Mouse (Mus musculus) Patski (cell line): ENCODE measurements around the gene B3gnt3. TPM values are rescaled to one million over a fixed set of nuclear protein-coding genes. Genes with fewer than 3 reads are reported as not detected.

Experiments used
- ATAC-seq: fragments of 100-300 bp; one replicate; pipeline ENCODE4 v1.8.0; 2021
- CTCF ChIA-PET: fragments of 350-600 bp; sonication (Branson Sonifier 250); formaldehyde crosslinking; loops from one replicate; lab custom pipeline; 2022; ENCODE audit warnings: inconsistent platforms; lab: Charles Lee
- POLR2A ChIA-PET: fragments of 350-600 bp; sonication (Branson Sonifier 250); formaldehyde crosslinking; loops from one replicate; lab custom pipeline; 2022; ENCODE audit warnings: antibody characterized with exemption, inconsistent platforms; lab: Charles Lee
- DNase-seq: peaks from one replicate; pipeline ENCODE4 v3.0.0-alpha.2; 2011; ENCODE audit warnings: low read depth, low spot score
- H3K27me3 ChIP-seq: fragments of 371-371 bp; one replicate; pipeline ENCODE4 v1.5.1; 2021
- CTCF ChIP-seq: fragments of 100-300 bp; IDR thresholded peaks from one replicate; pipeline ENCODE4 v1.5.1; 2021
- in situ Hi-C: fragments of 300-500 bp; cut with MboI; formaldehyde crosslinking; loops from 3 replicates; pipeline ENCODE4 v1.11.1; 2018; ENCODE audit warnings: low pct_unique_long_range_greater_than_20kb, mixed read lengths
- polyA plus RNA-seq: library from polyadenylated mRNA; unstranded; gene quantifications from one replicate; pipeline ENCODE4 v1.2.3, GENCODE M21; 2021

The B3gnt3 gene
- polyA plus RNA-seq, 1 experiment from 2014 or later: 1.4 TPM

DNA sequence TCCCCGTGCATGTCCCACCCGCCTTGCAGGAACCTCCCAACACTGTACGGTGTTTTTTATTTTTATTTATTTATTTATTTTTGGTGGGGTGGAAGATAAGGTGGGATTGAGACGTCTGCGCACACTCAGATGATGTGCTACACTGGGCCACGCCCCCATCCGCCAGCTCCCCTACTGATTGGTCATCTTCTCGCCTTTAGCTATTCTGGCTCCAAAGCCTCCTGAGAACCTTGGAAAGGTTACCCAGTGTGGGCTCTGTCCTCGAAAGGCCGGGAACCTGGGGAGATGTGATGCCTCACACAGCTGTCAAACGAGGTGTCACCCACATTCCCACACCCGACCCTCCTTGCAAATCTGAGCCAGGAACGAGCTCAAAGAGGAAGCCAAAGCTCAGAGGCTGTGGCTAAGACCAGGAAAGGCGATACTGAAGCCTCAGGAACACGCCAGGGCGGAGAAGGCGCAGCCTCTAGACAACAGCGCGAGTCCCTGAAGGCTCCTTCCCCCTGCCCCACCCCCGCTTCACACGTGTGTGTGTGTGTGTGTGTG is 26.7 kb upstream of the B3gnt3 start:
- no peak for DNase-seq
- no peak for ATAC-seq
- H3K27me3 ChIP-seq: no peaks in the 10 kb centered on the region
- ChIA-PET CTCF (interaction anchor here (1.9 kb wide), 1 partner anchor 19 kb away, joined by 5 read pairs; no protein-coding TSS in a partner anchor), POLR2A (no interaction called here)
- TF ChIP-seq CTCF: no peak
- in situ Hi-C loops: no loop called here

DNA sequence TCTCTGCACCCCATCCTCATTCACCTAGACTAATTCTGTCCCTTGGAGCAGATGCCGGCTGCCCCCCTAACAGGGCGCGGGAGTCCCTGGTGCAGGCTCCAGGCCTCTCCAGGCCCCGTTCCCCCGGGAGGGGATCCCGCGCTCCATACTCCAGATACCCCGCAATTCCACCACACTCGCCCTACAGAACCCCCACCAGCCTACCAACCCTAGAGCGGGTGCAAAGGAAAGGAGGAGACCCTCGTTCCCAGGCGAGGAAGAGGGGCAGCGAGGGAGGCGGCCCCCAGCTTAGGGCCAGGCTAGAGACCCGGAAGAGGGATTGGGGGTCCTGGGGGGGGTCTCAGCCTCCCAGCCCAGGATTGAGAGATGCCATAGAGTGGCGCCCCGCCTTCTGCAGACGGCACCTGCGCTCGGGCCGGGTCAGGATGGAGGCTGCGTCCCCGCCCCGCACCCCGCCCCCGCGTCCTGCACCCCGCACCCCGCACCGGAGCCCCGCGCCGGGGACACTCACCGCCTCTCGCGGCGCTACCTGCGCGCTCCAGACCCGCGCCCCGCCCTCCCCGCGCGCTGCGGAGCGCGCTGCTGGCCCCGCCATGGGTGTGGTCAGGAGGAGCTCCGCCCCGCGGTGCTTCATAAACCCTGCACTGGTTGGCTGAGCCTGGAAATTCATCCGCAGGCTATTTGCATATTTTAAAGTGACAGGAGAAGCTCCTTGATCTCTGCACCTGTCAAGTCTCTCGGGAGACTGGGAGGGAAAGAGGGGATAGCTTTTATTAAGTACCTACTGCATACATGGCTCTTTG is 23.7 kb upstream of the B3gnt3 start, which contains the start of gene Fcho1:
TSS of gene Fcho1 (minus strand) at position 595 of the 803 bp plus-strand sequence.
- in situ Hi-C loops: no loop called here
- ChIA-PET CTCF (no interaction called here), POLR2A (interaction anchor here (0.8 kb wide), 1 partner anchor 12 kb away, joined by 3 read pairs; no protein-coding TSS in a partner anchor)
- DNase-seq: peak; percentile 24
- H3K27me3 ChIP-seq: no peaks in the 10 kb centered on the region
- peak; percentile 77 for ATAC-seq
- no peak for TF ChIP-seq CTCF

DNA sequence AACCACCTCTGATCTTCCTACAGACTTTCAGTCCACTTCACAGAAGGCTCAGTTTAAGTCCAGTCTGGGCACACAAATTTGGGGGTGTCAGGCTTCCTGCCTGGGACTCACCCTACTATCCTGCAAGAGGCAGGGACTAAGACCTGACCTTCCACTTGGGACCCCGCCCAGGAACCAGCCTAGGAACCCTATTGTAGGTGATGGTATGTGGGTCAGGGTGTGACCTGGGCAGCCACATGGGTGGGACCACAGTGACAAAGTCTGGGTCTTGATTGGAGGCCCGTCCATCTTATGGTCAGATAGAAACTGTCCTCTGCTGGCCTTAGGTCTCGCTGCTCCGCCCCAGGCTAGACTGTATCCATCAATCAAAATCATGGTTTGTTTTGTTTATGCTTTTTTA is 22.8 kb upstream of the B3gnt3 start:
- ATAC-seq: no peak

DNA sequence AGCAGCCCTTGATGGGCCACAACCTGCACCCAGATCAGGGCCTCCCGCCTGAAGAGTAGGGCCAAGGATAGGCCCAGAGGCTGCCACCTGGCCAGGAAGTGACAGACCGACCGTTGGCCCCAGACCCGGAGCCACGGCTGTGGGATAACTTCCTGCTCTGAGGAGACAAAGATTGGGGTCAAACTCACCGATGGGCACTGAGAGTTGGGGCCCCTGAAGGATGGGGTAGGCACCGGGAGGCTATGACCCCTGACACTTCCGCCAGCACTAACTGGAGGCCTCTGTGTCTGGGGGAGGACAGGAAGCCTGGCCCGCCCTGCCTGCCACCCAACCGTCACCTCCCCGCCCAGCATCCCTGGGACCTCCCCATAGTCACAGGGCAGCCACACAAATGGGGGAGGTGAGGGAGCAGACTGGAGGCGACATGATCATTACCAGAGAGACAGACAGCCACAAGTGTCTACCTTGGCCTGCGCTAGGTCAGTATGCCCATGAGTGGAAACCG is 21.5 kb upstream of the B3gnt3 start:
- in situ Hi-C loops: no loop called here

More for the DNA sequence above, 22.8 kb upstream of the B3gnt3 start:
- POLR2A ChIA-PET: no interaction called here
- no peak for DNase-seq
- no peaks in the 10 kb centered on the region for H3K27me3 ChIP-seq
- CTCF ChIA-PET: no interaction called here
- in situ Hi-C loops: no loop called here
- TF ChIP-seq CTCF: no peak

DNA sequence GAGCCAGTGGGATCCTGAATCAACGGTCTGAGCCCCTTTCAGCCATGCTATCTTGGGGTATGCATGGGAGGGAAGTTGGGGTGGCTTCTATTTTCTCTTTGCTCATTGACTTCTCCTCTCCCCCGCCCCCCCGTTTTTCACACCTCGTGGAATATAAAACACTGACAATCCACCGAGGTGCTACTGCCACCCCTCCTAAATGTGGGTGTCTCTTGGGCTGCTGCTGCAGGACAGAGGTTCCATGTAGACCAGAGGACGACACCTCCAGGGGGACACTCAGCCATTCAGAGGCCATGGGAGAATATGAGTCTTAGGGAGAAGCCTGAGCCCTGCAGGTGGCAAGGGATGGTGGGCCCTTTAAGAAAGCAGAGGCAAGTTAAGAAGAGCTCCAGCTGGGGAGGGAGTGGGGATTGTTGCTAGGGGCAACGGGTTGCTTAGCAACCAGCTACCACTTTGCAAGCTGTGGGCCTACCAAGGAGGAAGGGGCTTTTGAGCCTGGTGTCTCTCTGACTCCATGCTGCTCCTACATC is 18.4 kb upstream of the B3gnt3 start:
- no peak for ATAC-seq
- H3K27me3 ChIP-seq: no peaks in the 10 kb centered on the region

More for the DNA sequence above, 21.5 kb upstream of the B3gnt3 start:
- ChIA-PET POLR2A (no interaction called here), CTCF (no interaction called here)
- DNase-seq (no peak), ATAC-seq (no peak)
- TF ChIP-seq CTCF: no peak
- no peaks in the 10 kb centered on the region for H3K27me3 ChIP-seq

DNA sequence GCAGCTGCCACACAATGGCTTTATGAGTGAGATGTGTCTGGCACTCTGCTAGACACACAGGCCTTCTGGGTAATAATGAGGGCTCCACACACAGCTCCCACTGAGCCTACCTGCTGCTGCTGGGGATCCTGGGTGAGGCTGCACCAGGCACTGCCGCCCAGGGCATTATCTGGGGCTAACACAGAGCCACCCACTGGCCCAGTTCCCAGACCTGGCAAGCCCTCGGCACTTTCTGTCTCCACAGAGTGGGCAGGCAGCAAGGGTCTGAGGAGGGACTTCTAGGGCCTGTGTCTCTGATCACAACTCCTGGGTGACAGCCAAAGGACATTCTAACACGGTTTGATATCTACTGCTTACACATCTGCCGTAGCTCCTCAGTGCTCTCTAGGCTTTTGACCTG is 17.6 kb upstream of the B3gnt3 start:
- DNase-seq (no peak), ATAC-seq (no peak)
- no peak for TF ChIP-seq CTCF
- no peaks in the 10 kb centered on the region for H3K27me3 ChIP-seq
- ChIA-PET CTCF (no interaction called here), POLR2A (no interaction called here)
- in situ Hi-C loops: no loop called here

More for the DNA sequence above, 18.4 kb upstream of the B3gnt3 start:
- in situ Hi-C loops: no loop called here
- TF ChIP-seq CTCF: no peak
- no peak for DNase-seq
- POLR2A ChIA-PET: no interaction called here
- CTCF ChIA-PET: interaction anchor here (0.8 to 1.3 kb wide), 3 partner anchors 10 to 260 kb away, joined by 3 read pairs; no protein-coding TSS in a partner anchor

DNA sequence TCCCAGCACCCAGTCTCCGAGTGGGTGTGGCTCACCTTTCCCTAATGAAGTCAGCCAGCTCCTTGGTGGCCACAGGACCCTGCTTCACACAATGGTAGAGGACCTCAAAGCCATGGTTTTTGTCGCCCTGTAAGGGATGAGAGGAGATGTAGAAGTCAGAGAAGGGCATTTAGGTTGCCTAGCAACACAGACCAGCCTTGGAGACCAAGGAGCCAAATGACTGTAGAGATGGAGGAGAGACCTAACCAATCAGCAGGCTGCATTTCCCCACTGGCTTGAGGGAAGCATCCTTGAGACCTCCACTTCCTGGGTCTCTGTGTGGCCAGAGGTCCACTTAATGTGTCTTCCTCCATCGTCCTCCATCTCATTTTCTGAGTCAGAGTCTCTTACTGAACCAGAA is 16.7 kb upstream of the B3gnt3 start:
- no peak for ATAC-seq
- H3K27me3 ChIP-seq: no peaks in the 10 kb centered on the region
- POLR2A ChIA-PET: no interaction called here

DNA sequence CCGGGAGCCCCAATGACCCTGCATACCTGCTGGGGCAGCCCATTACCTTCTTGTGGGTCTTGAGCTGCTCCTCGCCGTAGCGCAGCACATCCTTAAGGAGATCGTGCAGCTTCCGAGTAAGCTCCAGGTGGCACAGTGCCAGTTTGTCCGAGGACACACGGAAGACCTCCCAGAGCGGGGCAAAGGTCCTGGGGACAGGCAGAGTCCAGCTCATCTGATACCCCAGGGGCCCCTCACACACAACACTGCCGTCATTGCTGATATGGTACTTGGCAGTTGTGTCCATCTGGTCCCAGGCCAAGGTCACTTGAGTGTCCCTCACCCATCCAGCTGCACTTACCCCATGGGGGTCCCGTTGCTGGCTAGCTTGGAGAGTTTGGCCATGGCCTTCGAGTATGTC is 15.5 kb upstream of the B3gnt3 start:
- no peak for ATAC-seq
- no peak for TF ChIP-seq CTCF
- in situ Hi-C loops: no loop called here
- CTCF ChIA-PET: interaction anchor here (1.0 to 1.9 kb wide), 2 partner anchors 14 to 106 kb away, joined by 3 to 5 read pairs; partner anchors contain the start of gene Colgalt1
- no peak for DNase-seq
- no peaks in the 10 kb centered on the region for H3K27me3 ChIP-seq
- POLR2A ChIA-PET: no interaction called here

More for the DNA sequence above, 16.7 kb upstream of the B3gnt3 start:
- in situ Hi-C loops: no loop called here
- CTCF ChIA-PET: interaction anchor here (1.0 kb wide), 1 partner anchor 107 kb away, joined by 3 read pairs; the partner anchor contains the start of gene Colgalt1
- DNase-seq: no peak
- no peak for TF ChIP-seq CTCF

DNA sequence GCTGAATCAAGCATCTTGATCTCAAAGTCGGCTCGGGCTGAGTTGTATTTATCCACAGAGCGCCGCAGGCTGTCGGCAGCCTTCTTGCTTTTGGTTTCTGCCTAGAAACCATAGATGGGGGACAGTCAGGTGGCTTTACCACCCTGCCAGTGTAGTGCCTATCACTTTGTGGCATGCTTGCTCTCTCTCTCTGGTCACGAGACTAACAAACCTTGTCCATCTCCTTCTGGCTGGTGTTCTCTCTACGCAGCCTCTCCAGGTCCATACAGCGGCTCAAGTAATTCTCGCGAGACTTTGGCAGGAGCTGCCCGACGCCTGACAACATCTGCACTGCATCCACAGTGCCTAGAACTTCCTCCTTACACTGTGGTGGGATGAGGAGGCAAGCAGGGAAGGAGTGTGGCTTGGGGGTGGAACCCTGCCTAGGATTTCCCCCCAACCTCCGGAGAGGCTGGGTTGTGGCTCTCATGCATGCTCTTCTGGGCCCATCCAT is 15.0 kb upstream of the B3gnt3 start:
- POLR2A ChIA-PET: no interaction called here
- CTCF ChIA-PET: interaction anchor here (1.9 kb wide), 1 partner anchor 15 kb away, joined by 5 read pairs; no protein-coding TSS in a partner anchor
- TF ChIP-seq CTCF: no peak
- DNase-seq (no peak), ATAC-seq (no peak)
- in situ Hi-C loops: no loop called here
- H3K27me3 ChIP-seq: no peaks in the 10 kb centered on the region

DNA sequence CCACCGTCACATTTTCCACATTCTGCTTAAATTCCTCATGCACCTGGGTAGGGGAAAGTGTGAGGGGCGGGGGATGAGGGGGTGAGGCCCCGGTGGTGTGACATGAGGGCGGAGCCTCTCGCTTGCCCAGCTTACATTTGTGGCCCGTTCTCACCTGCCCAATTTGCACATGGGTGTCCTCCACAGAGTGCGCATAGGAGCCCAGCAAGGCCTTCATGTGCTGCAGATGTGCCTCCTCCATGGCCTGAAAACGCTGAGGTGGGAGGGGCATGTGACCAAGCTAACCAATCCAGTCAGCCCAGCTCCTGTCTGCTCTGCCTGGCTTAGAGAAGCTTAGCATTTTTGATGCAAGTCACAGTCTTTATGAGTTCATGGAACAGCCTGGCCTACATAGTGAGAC is 13.9 kb upstream of the B3gnt3 start:
- CTCF ChIA-PET: no interaction called here
- in situ Hi-C loops: no loop called here
- no peaks in the 10 kb centered on the region for H3K27me3 ChIP-seq
- POLR2A ChIA-PET: no interaction called here
- no peak for TF ChIP-seq CTCF
- ATAC-seq (no peak), DNase-seq (no peak)
